Mouse (Mus musculus) cerebellum, adult 11-12 months (tissue): ENCODE data around the gene Csrp2.

ENCODE experiments used
- DNase-seq: peaks from one replicate; pipeline ENCODE4 v3.0.0; 2022

The Csrp2 gene

DNA sequence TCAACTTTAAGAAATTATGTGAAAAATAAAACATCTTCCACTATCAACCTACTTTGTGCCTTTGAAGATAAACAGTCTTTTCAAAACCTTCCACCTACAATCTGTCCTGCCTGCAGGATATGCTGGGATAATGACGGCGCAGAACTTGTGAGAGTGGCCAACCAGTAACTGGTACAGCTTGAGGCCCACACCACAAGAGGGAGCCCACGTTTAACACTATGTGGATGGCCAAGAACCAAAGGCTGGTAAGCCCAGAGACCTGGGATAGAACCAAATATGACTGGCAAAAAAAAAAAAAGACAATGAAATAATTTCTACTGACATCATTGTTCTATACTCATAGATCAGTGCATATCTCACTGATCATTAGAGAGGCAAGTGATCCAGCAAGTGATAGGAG lies 54.9 kb downstream of the Csrp2 start:
- DNase-seq: peak; percentile 54

DNA sequence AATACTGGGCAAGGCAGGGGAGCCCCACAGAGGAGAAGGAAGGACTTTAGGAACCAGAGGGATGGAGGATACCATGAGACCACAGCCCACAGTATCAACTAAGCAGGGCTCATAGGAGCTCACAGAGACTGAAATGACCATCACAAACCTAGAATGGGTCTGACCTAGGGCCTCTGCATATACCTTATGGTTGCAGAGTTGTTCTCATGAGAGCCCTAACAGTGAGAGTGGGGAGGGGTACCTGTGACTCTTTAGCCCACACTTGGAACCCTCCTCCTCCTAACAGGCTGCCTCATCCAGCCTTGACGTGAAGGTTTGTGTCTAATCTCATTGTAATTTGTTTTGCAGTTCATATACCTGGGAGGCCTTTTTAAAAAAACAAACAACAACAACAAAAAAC lies 55.3 kb downstream of the Csrp2 start:
- DNase-seq: no peak

DNA sequence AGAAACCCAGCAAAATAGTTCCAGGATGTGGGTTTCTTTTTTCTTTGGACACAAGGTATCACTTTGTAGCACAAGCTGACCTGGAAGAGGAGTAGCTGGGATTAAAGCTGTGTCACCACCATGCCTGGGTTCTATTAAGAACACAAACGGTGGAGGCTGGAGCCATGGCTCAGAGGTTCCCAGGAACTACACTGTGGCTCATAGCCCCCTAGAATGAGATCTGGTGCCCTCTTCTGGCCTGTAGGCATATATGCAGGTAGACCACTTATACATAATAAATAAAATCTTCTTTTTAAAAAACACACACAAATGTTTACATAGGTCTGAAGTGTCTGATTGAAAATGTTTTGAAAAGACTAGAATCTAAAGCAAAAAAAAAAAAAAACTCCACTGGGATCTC lies 56.5 kb downstream of the Csrp2 start:
- no peak for DNase-seq

DNA sequence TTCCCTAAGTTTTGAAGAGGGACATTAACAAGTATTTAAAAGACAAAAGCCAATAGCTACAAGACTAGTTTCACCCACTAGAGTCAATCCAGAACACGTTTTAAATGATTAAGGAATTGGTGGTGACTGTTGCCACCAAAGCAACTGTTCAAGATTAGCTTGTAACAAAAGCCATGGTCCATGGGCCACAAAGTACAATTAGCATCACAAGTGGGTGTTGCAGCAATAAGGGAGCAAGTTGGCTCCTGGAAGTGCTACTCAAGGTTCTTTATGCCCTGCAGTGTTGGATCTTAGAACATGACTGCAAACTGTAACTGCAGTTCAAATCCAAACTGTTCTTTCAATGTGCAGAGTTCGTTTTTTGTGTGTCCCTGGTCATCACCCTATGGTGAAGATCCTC lies 57.8 kb downstream of the Csrp2 start:
- DNase-seq: no peak

DNA sequence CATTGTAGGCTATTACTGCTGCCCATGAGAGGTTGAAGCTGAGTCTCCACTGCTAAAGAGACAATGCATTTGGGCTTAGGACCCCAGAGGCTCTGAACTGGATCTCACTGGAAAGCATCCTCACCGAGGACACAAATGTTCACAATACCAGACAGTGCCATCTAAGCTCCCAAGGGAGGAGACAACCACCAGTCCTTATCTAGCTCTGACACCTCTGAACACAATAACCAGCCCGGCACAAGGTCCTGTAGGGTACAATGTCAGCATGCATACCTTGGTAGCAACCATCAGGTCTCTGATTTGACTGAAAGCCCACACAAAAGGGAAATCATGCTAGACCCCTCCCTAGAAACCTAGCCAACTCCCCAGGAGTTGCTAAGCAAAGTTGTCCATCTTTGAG lies 59.8 kb downstream of the Csrp2 start:
- no peak for DNase-seq

DNA sequence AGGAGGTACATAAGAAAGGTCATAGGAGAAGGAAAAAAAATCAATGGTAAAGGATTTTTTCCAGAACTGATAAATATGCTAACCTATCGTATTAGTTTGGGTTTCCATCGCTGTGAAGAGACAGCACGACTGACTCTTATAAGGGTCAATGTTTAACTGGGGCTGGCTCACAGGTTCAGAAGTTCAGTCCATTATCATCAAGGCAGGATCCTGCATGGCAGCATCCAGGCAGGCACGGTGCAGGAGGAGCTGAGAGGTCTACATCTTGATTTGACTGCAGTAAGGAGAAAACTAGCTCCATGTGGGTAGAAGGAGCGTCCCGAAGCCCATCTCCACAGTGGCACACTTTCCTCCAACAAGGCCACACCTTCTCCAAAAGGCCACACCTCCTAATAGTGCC lies 60.9 kb downstream of the Csrp2 start:
- no peak for DNase-seq

DNA sequence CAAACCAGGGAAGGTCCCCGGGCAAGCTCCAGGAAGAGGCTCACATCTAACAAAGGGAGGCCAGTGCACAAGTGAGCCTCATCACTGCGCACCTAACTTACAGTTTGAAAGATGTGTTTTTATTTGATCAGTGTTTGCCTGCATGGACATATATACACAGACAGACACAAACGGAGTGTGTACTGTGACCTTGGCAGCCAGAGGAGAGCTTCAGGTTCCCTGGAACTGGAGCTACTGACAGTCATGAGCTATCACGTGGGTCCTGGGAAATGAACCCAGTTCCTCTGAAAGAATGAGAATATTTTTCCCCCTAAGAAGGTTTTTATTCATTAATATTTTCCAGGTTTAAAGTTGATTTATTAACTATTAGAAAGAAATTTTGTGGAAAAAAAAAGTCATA lies 63.2 kb downstream of the Csrp2 start:
- no peak for DNase-seq

DNA sequence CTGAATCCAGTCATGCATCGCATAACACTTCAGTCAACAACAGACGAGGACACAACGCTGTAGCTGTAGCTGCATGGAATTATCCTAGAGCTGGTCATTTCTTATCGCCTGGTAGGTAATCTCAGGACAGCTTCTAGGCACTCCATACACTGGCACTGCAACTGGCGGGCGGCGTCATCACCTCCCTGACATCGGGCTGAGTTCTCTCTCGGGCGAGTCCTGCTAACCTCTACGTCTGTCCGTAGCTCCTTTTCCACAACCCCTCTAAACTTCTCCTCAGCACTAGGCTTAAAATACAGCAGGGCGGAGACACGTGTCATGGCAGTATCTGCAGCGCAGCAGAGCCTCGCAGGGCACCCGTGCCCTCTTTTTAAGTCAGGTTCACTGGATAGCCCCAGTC lies 67.1 kb downstream of the Csrp2 start:
- no peak for DNase-seq
